Comparison of ENCODE assay signal across 8 mouse cellular contexts in genomic region chr4:133706956-133707355, GRCm38 (mm10). TPM values are rescaled to one million over a fixed set of nuclear protein-coding genes. Genes with fewer than 3 reads are reported as not detected.
DNase-seq lines count a peak whose midpoint lies in the region; ATAC-seq and TF ChIP-seq lines count a peak whose summit lies in the region.

No protein-coding gene starts in this region.

- no peaks in the 10 kb centered on the region for H3K9me3 ChIP-seq in midbrain, embryonic 14.5 days (ENCODE audit: control insufficient read depth, low read length)
- no peaks in the 10 kb centered on the region for H3K9me3 ChIP-seq in midbrain, postnatal 0 days (ENCODE audit: low read length)
- no peaks in the 10 kb centered on the region for H3K9me3 ChIP-seq in intestine, embryonic 16.5 days (ENCODE audit: control insufficient read depth, low read length)
- no peaks in the 10 kb centered on the region for H3K9me3 ChIP-seq in limb, embryonic 13.5 days

- TF ChIP-seq CTCF in midbrain, postnatal 0 days (IDR thresholded peaks at IDR 0.05): no peak

- H3K9ac ChIP-seq in midbrain, embryonic 14.5 days (replicated peaks; ENCODE audit: low read length): no peak overlapping the region
- no peak overlapping the region for H3K9ac ChIP-seq in midbrain, postnatal 0 days (replicated peaks; ENCODE audit: low read length, poor library complexity, severe bottlenecking)
- H3K9ac ChIP-seq in intestine, embryonic 16.5 days (ENCODE audit: low read depth, low read length): 0 out of 2 replicates have a peak overlapping the region, but pooled peaks have one; percentile 31
- H3K9ac ChIP-seq in limb, embryonic 13.5 days: no peak overlapping the region

- H3K27me3 ChIP-seq in midbrain, embryonic 14.5 days (ENCODE audit: control insufficient read depth, insufficient read depth, low read length): no peaks in the 10 kb centered on the region
- H3K27me3 ChIP-seq in midbrain, postnatal 0 days (ENCODE audit: insufficient read depth, low read length): no peaks in the 10 kb centered on the region
- no peaks in the 10 kb centered on the region for H3K27me3 ChIP-seq in intestine, embryonic 16.5 days (replicated peaks; ENCODE audit: control insufficient read depth, insufficient read depth, low read length)
- no peaks in the 10 kb centered on the region for H3K27me3 ChIP-seq in limb, embryonic 13.5 days

- DNase-seq in midbrain, embryonic 14.5 days: no peak
- no peak for DNase-seq in midbrain, postnatal 0 days (ENCODE audit: low spot score)
- peak; percentile 76 to 82 for DNase-seq in cerebellum, adult 18-20 months
- DNase-seq in gastrocnemius, postnatal 25 days: peak; percentile 76
- DNase-seq in naive thymus-derived CD4-positive, alpha-beta T cell, adult 2 months (ENCODE audit: low read depth): peak; percentile 86
- peak; percentile 86 for DNase-seq in thymus, postnatal 14 days

- H3K36me3 ChIP-seq in midbrain, embryonic 14.5 days (ENCODE audit: control insufficient read depth, insufficient read depth, low read length): peaks cover 30% of the 10 kb centered on the region
- peaks cover 23% of the 10 kb centered on the region for H3K36me3 ChIP-seq in midbrain, postnatal 0 days (ENCODE audit: insufficient read depth, low read length)
- no peaks in the 10 kb centered on the region for H3K36me3 ChIP-seq in intestine, embryonic 16.5 days (ENCODE audit: control insufficient read depth, insufficient read depth, low read length)
- H3K36me3 ChIP-seq in limb, embryonic 13.5 days: peaks cover 71% of the 10 kb centered on the region

- ATAC-seq in midbrain, embryonic 14.5 days (ENCODE audit: low FRiP score, low TSS enrichment): no peak
- ATAC-seq in midbrain, postnatal 0 days (ENCODE audit: low FRiP score): no peak
- peak; percentile 78 for ATAC-seq in intestine, embryonic 16.5 days
- ATAC-seq in limb, embryonic 13.5 days (ENCODE audit: low FRiP score, low read depth): no peak

- H3K4me3 ChIP-seq in midbrain, embryonic 14.5 days (replicated peaks; ENCODE audit: low read depth, low read length): no peak overlapping the region
- H3K4me3 ChIP-seq in midbrain, postnatal 0 days (ENCODE audit: low read depth, low read length): no peak overlapping the region
- no peak overlapping the region for H3K4me3 ChIP-seq in intestine, embryonic 16.5 days (ENCODE audit: low read length)
- H3K4me3 ChIP-seq in limb, embryonic 13.5 days: no peak overlapping the region

- no peaks in the 10 kb centered on the region for H3K4me1 ChIP-seq in midbrain, embryonic 14.5 days (ENCODE audit: control insufficient read depth, insufficient read depth, low read length)
- no peaks in the 10 kb centered on the region for H3K4me1 ChIP-seq in midbrain, postnatal 0 days (ENCODE audit: insufficient read depth, low read length)
- H3K4me1 ChIP-seq in intestine, embryonic 16.5 days (ENCODE audit: control insufficient read depth, insufficient read depth, low read length): peaks cover 34% of the 10 kb centered on the region
- peaks cover 22% of the 10 kb centered on the region for H3K4me1 ChIP-seq in limb, embryonic 13.5 days

- no peak overlapping the region for H3K4me2 ChIP-seq in midbrain, embryonic 14.5 days (ENCODE audit: low read length)
- no peak overlapping the region for H3K4me2 ChIP-seq in midbrain, postnatal 0 days (ENCODE audit: low read depth, low read length, poor library complexity, severe bottlenecking)
- H3K4me2 ChIP-seq in intestine, embryonic 16.5 days (ENCODE audit: low read depth, low read length): 0 out of 2 replicates have a peak overlapping the region, but pooled peaks have one; percentile 1
- peak overlapping the region; percentile 17; the same call in 1 of the 2 replicates for H3K4me2 ChIP-seq in limb, embryonic 13.5 days (replicated peaks)

- H3K27ac ChIP-seq in midbrain, embryonic 14.5 days (replicated peaks; ENCODE audit: low read depth, low read length): peak overlapping the region; percentile 6
- no peak overlapping the region for H3K27ac ChIP-seq in midbrain, postnatal 0 days (ENCODE audit: low read depth, low read length)
- peak overlapping the region; percentile 58 for H3K27ac ChIP-seq in intestine, embryonic 16.5 days (ENCODE audit: low read length)
- peak overlapping the region; percentile 39; the same call in 1 of the 2 replicates for H3K27ac ChIP-seq in limb, embryonic 13.5 days

- 91% methylated on average over 8 of the region's 8 CpGs for WGBS in midbrain, embryonic 14.5 days
- WGBS in midbrain, postnatal 0 days: 87% methylated on average over 8 of the region's 8 CpGs
- WGBS in intestine, embryonic 16.5 days: 29% methylated on average over 8 of the region's 8 CpGs
- 53% methylated on average over 8 of the region's 8 CpGs for WGBS in limb, embryonic 13.5 days

RNA-seq across cellular contexts. Expression of gene Pigv, which starts 34.5 kb away (rescaled TPM):
- 9.4 and 10.8 TPM in 2 replicates for polyA plus RNA-seq in midbrain, embryonic 14.5 days (2014; fragmentation: Nextera tagmentation; extraction: Ambion mirVana)
- 8.9 and 15.9 TPM in 2 replicates for total RNA-seq in midbrain, postnatal 0 days (2014; rRNA removed)
- polyA plus RNA-seq in midbrain, postnatal 0 days (2015; fragmentation: Nextera tagmentation; extraction: Ambion mirVana): 13.5 and 14.8 TPM in 2 replicates
- total RNA-seq in gastrocnemius, postnatal 25 days (2021): 1 to 10 TPM; 8.3 to 9.6 TPM
- 16.6 and 18.5 TPM in 2 replicates for polyA plus RNA-seq in intestine, embryonic 16.5 days (2015; fragmentation: Nextera tagmentation; extraction: Ambion mirVana)
- 14.7 and 17.1 TPM in 2 replicates for polyA plus RNA-seq in limb, embryonic 13.5 days (2015; fragmentation: Nextera tagmentation; extraction: Ambion mirVana)

RNA-seq across cellular contexts. Expression of gene Arid1a, which starts 49.6 kb away (rescaled TPM):
- polyA plus RNA-seq in midbrain, embryonic 14.5 days (2014; fragmentation: Nextera tagmentation; extraction: Ambion mirVana): 38.5 and 46.7 TPM in 2 replicates
- total RNA-seq in midbrain, postnatal 0 days (2014; rRNA removed): 59.1 and 66.2 TPM in 2 replicates
- 16.7 and 19.5 TPM in 2 replicates for polyA plus RNA-seq in midbrain, postnatal 0 days (2015; fragmentation: Nextera tagmentation; extraction: Ambion mirVana)
- total RNA-seq in gastrocnemius, postnatal 25 days (2021): 10 to 100 TPM; 19.6 to 21.7 TPM
- polyA plus RNA-seq in intestine, embryonic 16.5 days (2015; fragmentation: Nextera tagmentation; extraction: Ambion mirVana): 17.8 and 18.5 TPM in 2 replicates
- polyA plus RNA-seq in limb, embryonic 13.5 days (2015; fragmentation: Nextera tagmentation; extraction: Ambion mirVana): 34.0 and 35.8 TPM in 2 replicates

RNA-seq across cellular contexts. Expression of gene Zdhhc18, which starts 57.0 kb away (rescaled TPM):
- polyA plus RNA-seq in midbrain, embryonic 14.5 days (2014; fragmentation: Nextera tagmentation; extraction: Ambion mirVana): 3.8 and 5.8 TPM in 2 replicates
- 19.2 and 26.7 TPM in 2 replicates for total RNA-seq in midbrain, postnatal 0 days (2014; rRNA removed)
- polyA plus RNA-seq in midbrain, postnatal 0 days (2015; fragmentation: Nextera tagmentation; extraction: Ambion mirVana): 5.9 and 7.3 TPM in 2 replicates
- 10 to 100 TPM; 22.9 to 24.3 TPM for total RNA-seq in gastrocnemius, postnatal 25 days (2021)
- polyA plus RNA-seq in intestine, embryonic 16.5 days (2015; fragmentation: Nextera tagmentation; extraction: Ambion mirVana): 1.3 and 1.6 TPM in 2 replicates
- 3.1 and 5.9 TPM in 2 replicates for polyA plus RNA-seq in limb, embryonic 13.5 days (2015; fragmentation: Nextera tagmentation; extraction: Ambion mirVana)

Comparison
In these comparisons a context has a peak if more than half of its experiments do, and no peak if none do; other contexts are left out.
1. DNase-seq: peak in cerebellum, adult 18-20 months (2 of 2), gastrocnemius, postnatal 25 days (single experiment), naive thymus-derived CD4-positive, alpha-beta T cell, adult 2 months (single experiment) and thymus, postnatal 14 days (single experiment); none in midbrain, embryonic 14.5 days (single experiment) and midbrain, postnatal 0 days (single experiment).
2. H3K4me2 ChIP-seq: peak in intestine, embryonic 16.5 days (single experiment) and limb, embryonic 13.5 days (single experiment); none in midbrain, embryonic 14.5 days (single experiment) and midbrain, postnatal 0 days (single experiment).